Mouse (Mus musculus): Measurements from ENCODE around the gene Hist1h4b.
"Not testable (repeated sequence)": the region's sequence is repeated elsewhere in the genome, so short reads cannot be mapped to it uniquely, and the experiment has no call there.

Gene Hist1h4b

DNA sequence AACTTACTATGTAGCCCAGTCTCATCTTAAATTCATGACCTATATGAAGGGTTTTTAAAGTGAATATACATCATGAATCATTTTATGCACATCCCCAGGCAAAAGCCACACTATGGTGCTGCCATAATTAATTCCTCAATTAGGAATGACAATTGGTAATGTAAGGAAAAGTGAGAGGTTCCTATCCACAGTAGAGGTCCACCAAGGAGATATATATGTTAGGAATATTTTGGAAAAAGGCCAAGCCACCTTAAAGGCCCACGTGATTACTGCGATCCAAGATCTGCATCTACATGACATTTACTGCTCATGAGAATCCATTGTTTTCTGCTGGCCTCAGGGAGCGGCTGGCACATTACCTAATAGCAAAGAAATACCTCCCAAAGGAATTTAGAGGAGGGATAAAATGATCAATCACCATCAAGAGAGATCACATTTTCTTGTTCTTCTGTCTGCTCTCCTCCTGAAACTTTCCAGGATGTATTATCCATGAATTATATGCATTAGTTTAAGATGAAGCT, 2.5 kb downstream of the Hist1h4b start:
- no peak for DNase-seq

DNA sequence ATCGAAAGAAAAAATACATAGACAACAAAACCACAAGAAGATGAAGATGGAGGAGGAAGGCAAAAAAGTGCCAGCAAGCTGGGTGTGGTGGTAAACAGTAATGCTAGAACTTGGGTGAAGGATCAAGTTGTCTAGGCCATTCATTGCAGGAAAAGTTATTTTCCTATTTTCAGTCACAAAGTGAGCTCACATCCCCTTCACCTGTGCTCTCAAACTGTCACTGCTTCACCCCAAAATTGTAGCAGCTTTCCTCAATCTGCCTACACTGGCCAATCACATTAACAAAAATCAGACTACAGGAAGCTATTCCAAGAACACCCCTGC, 3.1 kb downstream of the Hist1h4b start:
- no peak for DNase-seq

DNA sequence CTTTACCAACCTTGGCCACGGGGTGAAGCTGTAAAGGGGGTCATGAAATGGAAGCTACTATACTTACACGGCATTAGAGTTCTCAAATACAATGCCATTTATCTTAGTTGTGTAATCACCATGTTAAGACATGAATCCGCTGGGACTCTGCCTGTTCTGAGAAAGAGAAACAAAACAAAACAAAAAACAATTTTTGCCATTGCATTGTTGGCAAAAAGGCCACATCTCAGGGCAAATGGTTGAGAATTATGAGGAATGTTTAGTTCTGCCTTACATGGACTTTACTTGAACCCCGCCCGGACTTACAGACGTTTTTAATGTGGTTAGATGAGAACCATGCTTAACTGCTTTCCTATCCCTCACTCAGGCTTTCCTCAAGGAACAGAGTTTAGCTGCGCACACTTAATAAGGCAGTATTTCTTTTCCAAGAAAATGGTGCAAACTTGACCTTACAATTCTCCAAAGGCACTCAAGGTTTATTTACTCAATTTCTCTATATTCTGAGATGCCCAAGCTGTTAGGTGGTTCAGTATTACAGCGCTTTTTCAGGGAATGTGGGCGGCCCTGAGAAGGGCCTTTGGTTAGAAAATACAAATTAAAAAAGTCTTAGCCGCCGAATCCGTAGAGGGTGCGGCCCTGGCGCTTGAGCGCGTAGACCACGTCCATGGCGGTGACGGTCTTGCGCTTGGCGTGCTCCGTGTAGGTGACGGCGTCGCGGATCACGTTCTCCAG, 3.6 kb downstream of the Hist1h4b start:
- no peak for DNase-seq

DNA sequence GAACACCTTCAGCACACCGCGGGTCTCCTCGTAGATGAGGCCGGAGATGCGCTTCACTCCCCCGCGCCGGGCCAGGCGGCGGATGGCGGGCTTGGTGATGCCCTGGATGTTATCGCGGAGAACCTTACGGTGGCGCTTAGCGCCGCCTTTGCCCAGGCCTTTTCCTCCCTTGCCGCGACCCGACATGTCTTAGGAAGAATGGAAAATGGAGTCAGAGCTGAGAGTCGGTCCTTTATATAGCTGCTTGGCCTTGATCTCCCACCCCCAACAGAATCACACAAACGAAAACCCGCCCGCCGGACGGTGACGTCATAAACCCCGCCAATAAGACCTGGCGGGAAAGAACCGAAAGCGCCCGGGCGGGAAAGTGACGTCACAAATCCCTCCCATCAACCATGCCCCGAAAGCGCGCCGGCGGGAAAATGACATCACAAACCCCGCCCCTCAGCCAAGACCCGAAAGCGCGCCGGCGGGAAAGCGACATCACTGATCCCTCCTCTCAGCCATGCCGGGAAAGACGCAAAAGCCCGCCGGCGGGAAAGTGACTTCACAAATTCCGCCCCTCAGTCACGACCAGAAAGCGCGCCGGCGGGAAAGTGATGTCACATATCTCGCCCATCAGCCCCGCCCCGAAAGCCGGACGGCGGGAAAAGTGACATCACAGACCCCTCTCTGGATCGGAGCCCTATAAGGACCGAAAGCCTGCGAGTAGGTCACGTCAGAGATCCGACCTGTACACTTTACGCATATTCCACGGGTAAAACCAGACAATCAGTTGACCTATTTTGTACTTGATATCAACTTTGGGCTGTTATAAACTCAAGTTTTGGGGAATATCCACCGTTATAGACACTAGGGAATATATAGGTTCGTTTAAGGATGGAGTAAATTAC, 4.4 kb downstream of the Hist1h4b start, which contains the start of gene Hist1h4a:
TSS of gene Hist1h4a (minus strand) at position 259 of the 893 bp plus-strand sequence.
- DNase-seq: peak; percentile 99

DNA sequence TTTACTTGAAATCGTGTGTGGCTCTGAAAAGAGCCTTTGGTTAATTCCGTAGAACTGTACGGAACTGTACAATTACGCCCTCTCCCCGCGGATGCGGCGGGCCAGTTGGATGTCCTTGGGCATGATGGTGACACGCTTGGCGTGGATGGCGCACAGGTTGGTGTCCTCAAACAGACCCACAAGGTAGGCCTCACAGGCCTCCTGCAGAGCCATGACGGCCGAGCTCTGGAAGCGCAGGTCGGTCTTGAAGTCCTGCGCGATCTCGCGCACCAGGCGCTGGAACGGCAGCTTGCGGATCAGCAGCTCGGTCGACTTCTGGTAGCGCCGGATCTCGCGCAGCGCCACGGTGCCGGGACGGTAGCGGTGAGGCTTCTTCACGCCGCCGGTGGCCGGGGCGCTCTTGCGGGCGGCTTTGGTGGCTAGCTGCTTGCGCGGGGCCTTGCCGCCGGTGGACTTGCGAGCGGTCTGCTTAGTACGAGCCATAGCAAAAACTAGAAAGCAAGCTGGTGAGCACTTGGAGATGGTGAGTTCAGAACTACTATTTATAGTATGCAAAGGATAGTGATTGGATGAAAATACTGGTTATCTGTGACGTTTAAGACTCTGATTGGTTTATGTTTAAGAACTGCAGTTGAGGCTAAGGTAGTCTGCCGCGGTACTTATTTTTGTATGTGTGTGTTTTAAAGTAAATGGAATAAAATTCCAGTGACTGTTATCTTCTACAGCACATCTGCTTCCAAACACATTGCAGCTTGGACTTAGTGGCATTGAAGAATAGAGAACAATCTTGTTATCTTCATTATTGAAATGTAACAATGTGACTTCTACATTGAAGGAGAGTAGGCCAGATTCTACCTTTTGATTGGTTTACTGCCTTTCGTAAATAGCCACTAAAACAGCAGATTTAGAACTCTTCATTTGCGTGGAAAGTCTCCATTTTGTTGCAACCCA, 5.3 kb downstream of the Hist1h4b start, which contains the start of gene Hist1h3a:
TSS of gene Hist1h3a (minus strand) at position 516 of the 951 bp plus-strand sequence.
- DNase-seq: peak; percentile 57

DNA sequence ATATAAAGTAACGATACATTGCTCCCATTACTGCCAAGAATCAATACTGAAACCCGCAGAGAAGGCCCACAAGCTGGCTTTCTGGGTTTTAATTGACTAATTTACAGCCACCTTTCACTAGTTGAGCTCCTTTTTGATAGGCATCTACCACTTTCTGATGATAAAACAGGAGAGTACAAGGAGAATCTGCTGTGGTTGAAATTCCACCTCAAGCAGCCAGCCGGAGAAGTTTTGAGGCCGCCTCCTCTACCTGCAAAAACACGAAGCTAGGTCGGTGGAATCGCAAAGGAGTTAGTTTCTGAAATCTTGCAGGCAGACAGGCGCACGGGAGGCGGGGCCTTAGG, 6.4 kb downstream of the Hist1h4b start:
- no peak for DNase-seq

DNA sequence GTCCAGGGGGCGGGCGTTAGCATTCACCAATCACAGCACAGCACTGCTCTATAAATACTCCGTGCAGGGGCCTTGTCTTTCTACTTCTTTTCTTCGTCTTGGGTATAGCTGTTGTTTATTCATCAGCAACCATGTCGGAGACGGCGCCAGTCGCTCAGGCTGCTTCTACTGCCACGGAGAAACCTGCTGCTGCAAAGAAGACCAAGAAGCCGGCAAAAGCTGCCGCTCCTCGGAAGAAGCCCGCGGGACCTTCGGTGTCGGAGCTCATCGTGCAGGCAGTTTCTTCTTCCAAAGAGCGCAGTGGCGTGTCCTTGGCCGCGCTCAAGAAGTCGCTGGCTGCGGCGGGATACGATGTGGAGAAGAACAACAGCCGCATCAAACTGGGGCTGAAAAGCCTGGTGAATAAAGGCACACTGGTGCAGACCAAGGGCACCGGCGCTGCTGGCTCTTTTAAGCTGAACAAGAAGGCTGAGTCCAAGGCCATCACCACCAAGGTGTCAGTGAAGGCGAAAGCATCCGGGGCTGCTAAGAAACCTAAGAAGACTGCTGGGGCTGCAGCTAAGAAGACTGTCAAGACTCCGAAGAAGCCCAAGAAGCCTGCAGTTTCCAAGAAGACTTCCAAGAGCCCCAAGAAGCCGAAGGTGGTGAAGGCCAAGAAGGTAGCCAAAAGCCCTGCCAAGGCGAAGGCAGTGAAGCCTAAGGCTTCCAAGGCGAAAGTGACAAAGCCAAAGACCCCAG, 6.9 kb downstream of the Hist1h4b start, which contains the start of gene Hist1h1a:
TSS of gene Hist1h1a (plus strand) at position 81 of the 738 bp plus-strand sequence.
- DNase-seq: peak; percentile 83

DNA sequence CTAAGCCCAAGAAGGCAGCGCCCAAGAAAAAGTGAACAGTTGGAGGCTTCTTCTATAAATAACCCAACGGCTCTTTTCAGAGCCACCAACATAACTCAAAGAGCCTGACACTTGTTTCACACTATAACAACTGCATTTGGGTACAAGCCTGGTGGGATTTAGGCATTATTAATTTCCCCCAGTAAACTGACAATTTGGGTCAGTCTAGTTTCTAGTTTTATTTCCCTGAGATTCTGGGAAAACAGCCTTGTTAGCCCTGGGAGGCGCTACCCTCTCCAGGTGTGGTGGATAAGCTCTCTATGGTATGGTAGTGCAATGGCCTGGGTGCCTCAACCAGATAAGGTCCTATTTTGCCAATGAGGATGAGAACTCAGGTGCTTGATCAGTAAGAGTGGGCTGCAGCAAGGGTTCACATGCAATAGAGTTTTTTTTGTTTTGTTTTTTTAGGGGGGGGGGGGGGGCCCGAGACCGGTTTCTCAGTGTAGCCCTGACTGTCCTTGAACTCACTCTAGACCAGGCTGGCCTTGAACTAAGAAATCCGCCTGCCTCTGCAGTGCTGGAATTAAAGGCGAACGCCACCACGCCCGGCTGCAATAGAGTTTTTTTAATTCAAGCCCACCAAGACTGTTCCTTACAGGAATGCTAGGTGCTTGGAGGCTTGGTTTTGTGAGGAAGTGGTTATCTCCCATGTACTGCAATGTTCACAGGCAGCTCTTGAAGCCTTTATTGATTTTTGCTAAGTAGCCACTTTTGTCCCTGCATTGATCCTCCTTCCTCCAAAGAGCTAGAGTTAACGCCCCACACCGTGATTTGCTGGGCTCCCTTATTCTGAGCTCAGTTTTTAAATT, 7.7 kb downstream of the Hist1h4b start:
- DNase-seq: no peak

DNA sequence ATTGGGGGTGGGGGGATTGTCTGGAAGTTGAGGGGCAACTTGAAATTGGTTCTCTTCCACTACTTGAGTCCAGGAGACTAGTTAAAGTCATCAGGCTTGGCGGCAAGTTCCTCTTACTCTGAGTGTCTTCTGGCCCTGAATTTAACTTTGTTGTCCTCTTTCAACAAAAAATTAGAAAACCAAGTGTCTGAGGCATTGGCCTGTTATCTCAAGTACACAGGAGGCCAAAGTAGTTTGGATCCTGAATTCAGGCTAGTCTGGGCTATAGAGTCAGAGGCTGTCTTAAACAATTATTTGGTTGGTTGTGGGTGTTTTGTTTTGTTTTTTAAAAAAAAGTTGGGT, 8.3 kb downstream of the Hist1h4b start:
- no peak for DNase-seq

DNA sequence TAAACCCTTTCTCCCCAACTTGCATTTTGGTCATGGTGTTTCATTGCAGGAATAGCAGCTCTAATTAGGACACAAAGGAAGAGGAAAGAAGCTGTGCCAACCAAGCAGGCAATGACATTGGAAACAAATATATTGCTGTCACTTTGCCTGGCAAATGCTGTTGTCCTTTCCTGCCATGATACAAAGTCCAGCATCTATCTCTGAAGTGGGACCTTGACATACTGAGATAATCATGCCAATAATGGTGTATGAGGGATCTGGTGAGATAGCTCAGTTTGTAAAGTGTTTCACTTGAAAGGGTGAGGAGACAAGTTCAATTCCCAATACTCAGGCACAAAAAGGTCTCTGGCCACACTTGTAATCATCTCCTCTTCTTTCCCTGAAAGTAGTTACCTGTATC, 10.0 kb downstream of the Hist1h4b start:
- no peak for DNase-seq

DNA sequence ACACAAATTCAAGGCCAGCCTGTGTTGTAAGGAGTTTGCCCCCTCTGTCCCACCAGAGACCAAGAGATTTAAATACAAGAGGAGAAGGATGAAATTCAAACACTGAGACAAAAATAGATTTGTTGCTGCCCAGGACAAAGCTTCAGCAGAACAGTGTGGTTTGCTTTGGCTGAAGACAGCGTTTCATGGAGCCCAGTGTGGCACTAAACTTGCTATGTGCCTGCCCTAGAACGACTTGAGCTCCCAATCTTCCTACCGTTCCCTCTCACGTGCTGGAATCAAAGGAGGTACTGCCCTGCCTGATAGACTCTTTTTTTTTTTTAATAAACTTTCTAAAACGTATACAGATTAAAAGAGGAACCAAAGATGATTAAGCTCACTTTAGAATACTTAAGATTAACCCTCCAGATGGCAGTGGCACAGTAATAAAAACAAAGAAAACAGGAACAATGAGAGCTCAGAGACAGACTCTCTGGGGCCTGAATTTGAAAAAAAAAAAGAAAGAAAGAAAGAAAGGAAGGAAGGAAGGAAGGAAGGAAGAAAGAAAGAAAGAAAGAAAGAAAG, 12.1 kb downstream of the Hist1h4b start:
- no peak for DNase-seq

DNA sequence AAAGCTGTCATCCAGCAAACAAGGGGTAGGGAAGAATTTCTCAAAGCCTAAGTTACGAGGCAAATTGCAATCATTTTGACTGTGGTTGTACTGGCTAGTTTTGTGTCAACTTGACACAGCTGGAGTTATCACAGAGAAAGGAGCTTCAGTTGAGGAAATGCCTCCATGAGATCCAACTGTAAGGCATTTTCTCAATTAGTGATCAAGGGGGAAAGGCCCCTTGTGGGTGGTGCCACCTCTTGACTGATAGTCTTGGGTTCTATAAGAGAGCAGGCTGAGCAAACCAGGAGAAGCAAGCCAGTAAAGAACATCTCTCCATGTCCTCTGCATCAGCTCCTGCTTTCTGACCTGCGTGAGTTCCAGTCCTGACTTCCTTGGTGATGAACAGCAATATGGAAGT, 12.8 kb downstream of the Hist1h4b start, which contains the start of gene Trim38:
TSS of gene Trim38 (plus strand) at position 301 of the 400 bp plus-strand sequence.
- not testable (repeated sequence) for DNase-seq

DNA sequence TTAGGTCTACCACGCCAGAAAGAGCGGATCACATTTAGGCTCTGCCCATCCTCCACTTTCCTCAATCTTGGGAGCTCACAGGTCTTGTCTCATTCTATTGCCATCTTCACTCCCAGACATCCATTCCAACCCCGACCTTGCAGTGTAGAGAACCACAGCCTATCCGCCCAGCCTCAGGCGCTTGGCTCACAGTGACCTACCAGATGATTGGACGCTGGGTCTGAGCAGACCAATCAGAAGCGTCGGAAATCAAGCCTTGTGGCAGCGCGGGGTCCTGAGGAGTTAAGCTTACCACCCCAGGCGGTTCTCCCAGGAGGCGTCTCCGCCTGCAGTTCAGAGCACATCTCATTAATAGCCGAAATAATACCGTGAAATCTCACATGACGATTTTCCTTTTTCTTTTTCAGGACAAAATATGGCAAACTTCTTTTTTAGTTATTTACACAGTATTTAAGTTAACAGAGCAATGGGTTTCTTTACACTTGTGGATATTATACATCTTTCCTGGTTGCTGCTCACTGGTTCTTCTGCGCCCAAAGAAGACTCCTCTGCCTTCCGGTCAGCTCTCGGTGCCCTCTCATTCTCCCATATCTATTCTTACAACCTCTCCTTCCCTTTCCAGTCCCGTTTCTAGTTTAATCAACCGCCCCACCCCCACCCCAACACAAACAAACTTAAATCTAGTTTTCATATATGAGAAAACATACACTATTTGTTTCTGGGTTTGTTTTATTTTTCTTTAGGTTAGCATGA, 15.9 kb downstream of the Hist1h4b start:
- peak; percentile 20 for DNase-seq

DNA sequence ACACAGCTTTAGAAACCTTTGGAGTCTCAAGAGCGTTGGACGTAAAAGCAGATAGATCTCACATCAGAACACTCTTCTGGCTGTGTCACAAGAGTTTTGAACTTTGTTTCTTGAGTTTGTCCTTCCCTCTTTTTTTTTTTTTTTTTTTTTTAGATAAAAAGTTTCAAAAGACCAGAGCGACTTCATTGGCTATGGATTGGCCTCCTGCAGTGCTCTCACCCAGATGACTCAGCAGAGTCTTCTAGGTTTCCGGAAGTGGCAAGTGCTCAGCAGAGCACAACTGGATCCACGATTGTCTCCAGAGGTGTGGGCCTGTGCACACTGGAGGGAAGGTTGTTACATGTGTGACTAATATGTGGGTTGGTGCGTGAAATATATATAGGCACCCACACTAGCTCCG, 21.5 kb downstream of the Hist1h4b start:
- no peak for DNase-seq

DNA sequence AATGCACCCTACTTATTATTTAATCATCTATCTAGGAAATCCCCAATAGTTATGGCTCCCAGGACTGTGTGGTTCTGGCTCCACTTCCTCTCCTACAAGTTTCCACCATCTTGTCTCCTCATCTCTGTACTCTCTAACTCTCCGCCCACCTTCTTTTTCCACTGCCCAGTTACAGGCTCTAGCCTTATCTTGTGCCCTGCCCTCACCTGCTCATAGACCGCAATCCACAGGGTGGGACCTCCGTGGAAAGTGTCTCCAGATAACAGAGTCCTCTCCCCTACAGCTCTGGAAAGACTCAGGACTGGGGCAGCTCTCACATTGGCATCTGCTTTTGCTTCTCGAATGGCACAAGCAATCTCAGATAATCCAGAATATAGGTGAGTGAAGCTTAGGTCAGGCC, 22.2 kb downstream of the Hist1h4b start:
- DNase-seq: no peak

DNA sequence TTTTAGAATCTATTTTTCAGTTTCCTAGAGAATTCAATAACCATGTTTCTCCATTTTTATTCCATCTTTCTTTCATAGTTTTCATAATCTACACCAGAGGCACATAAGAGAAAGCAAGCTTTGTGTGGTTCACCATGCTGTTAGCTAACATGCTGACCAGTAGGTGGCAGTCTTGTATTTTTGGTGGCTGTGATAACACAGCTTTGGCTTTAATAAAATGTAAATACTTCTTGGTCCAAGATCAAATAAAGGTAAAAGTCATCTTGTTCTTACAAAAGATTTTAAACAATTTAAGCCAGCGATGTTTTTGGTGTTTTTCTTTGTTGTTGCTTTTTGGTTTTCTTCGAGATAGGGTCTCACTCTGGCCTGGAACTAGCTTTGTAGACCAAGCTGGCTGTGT, 35.7 kb downstream of the Hist1h4b start:
- DNase-seq: peak; percentile 67

DNA sequence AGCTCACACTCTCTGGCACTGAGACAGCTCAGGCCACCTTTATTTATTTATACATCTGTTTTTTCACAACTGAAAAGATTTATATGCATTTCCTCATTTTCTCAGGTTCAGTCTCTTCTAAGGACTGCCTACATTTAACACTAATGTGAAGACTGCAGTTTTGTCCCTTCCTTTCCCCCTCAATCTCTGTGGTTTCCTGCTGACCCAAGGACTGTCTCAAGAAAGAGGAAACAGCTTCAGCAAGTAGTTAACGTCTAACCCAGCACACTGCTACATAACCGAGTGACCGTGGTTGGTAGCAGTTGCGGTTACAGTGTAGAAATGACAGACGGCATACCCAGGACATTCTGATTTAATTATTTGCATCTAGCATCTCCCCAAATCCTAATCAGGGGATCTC, 42.6 kb downstream of the Hist1h4b start:
- DNase-seq: no peak

DNA sequence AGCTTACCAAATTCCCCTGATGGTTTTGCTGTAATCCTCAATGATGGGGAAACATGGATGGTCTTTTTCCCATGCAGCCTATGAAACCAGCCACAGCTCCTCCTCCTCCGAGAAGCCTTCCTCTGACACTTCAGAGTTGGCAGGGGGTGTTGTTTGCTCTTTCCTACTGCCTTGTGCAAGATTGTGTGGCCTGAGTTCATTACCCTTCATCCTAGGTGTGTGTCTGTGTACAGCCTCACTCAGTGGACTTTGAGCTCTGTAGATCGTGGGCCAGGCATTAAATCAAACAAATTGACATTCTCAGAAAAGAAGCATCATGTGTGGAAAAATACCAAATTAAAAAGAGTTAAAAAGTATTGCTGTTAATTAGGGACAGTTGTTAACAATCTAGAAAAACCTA, 47.7 kb downstream of the Hist1h4b start:
- no peak for DNase-seq

DNA sequence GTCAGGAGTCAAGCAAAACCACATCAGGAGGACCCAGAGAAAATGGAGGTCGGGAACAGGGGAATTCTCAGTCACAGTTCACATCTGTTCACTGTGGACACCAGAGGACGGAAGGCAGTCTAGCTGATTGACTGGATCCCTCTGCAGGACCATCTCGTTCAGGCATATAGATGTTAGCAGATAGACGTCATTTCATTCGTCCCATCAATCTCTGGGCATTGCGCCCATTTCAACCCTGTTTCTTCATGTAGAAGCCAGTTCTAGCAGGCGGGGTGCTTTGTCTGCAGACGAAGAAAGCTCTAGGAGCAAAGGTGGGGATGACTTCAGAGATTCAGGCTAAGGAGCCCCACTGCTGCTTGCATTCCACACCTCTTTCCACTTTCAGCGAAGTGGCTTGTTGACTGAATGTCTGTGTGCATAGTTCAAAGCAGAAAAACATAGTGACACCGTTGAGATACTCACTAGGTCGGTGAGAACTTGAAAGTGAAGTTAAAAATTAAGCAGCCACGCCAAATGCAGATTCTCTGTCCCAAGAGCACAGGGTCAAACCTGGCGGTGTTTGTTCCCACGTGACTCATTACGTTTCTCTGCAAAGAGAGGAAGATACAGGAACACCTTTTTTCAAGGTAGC, 49.7 kb downstream of the Hist1h4b start, which contains the start of gene Slc17a2:
TSS of gene Slc17a2 (plus strand) at position 572 of the 631 bp plus-strand sequence.
- DNase-seq: no peak
